Mouse (Mus musculus): Measurements from ENCODE around the gene Il18bp.

- TF ChIP-seq CTCF (IDR thresholded peaks at IDR 0.05; ENCODE audit: low read depth, low read length) (no peak), POLR2A (IDR thresholded peaks at IDR 0.05; ENCODE audit: borderline replicate concordance, low read depth, low read length) (no peak)
These were observed 16.4 kb upstream of the Il18bp start for GRCm38 (mm10) chr7:102034904-102035303.
